Comparison of ENCODE assay signal across 14 mouse cellular contexts in genomic region chr7:77812052-77812903, GRCm38 (mm10).
DNase-seq lines count a peak whose midpoint lies in the region; ATAC-seq lines count a peak whose summit lies in the region.
"Had no signal": no experiment of that assay in that cellular context is flagged by ENCODE, and none has a peak within 500 bp of the region (broad histone marks: within the 10 kb centered on the region; RNA-seq: fewer than 3 reads in every experiment).

No protein-coding gene starts in this region.

- no peak overlapping the region for H3K9ac ChIP-seq in kidney, embryonic 15.5 days
- H3K9ac ChIP-seq: embryonic facial prominence, embryonic 15.5 days; lung, embryonic 15.5 days had no signal

- no peak overlapping the region for H3K27ac ChIP-seq in kidney, embryonic 15.5 days
- no peak overlapping the region for H3K27ac ChIP-seq in embryonic facial prominence, embryonic 10.5 days (replicated peaks)
- H3K27ac ChIP-seq: embryonic facial prominence, embryonic 15.5 days; lung, embryonic 15.5 days had no signal

- H3K4me3 ChIP-seq in kidney, embryonic 15.5 days (replicated peaks) = no peak overlapping the region
- H3K4me3 ChIP-seq in embryonic facial prominence, embryonic 10.5 days = no peak overlapping the region
- H3K4me3 ChIP-seq: embryonic facial prominence, embryonic 15.5 days; lung, embryonic 15.5 days; megakaryocyte, embryonic 14.5 days had no signal

- peak; percentile 92 for ATAC-seq in kidney, embryonic 15.5 days (replicated peaks; ENCODE audit: low FRiP score)

- H3K4me1 ChIP-seq in kidney, embryonic 15.5 days = no peaks in the 10 kb centered on the region
- 0 out of 2 replicates have a peak, but pooled peaks cover 3% of the 10 kb centered on the region for H3K4me1 ChIP-seq in embryonic facial prominence, embryonic 10.5 days
- H3K4me1 ChIP-seq: embryonic facial prominence, embryonic 15.5 days; lung, embryonic 15.5 days; megakaryocyte, embryonic 14.5 days had no signal

- H3K9me3 ChIP-seq in kidney, embryonic 15.5 days (replicated peaks) = no peaks in the 10 kb centered on the region
- H3K9me3 ChIP-seq in embryonic facial prominence, embryonic 10.5 days = no peaks in the 10 kb centered on the region
- H3K9me3 ChIP-seq: embryonic facial prominence, embryonic 15.5 days; lung, embryonic 15.5 days; megakaryocyte, embryonic 14.5 days had no signal

- no peak overlapping the region for H3K4me2 ChIP-seq in kidney, embryonic 15.5 days
- H3K4me2 ChIP-seq: embryonic facial prominence, embryonic 15.5 days; lung, embryonic 15.5 days had no signal

- 4% methylated on average over 2 of the region's 2 CpGs for WGBS in kidney, embryonic 15.5 days
- 20% methylated on average over 2 of the region's 2 CpGs for WGBS in embryonic facial prominence, embryonic 10.5 days

- H3K36me3 ChIP-seq in kidney, embryonic 15.5 days = no peaks in the 10 kb centered on the region
- H3K36me3 ChIP-seq in embryonic facial prominence, embryonic 10.5 days (replicated peaks) = no peaks in the 10 kb centered on the region
- H3K36me3 ChIP-seq: embryonic facial prominence, embryonic 15.5 days; lung, embryonic 15.5 days had no signal

- no peaks in the 10 kb centered on the region for H3K27me3 ChIP-seq in kidney, embryonic 15.5 days
- no peaks in the 10 kb centered on the region for H3K27me3 ChIP-seq in embryonic facial prominence, embryonic 10.5 days (replicated peaks; ENCODE audit: low read depth, poor library complexity, severe bottlenecking)
- H3K27me3 ChIP-seq: embryonic facial prominence, embryonic 15.5 days; lung, embryonic 15.5 days; megakaryocyte, embryonic 14.5 days had no signal

- no peak for DNase-seq in kidney, postnatal 25 days
- DNase-seq in R1 (ENCODE audit: low read depth, low spot score) (peak; percentile 67), adipocyte (ENCODE audit: low spot score) (no peak)
- DNase-seq in embryonic facial prominence, embryonic 10.5 days (ENCODE audit: low spot score) = peak; percentile 10
- peak; percentile 55 for DNase-seq in mesoderm, embryonic 11.5 days (ENCODE audit: low read depth, low spot score)
- no peak for DNase-seq in heart, postnatal 36 days
- DNase-seq in adrenal gland, adult 8-10 months = no peak
- DNase-seq: B cell, adult 2 months; cerebellum, adult 9-11 months; liver had no signal

- intact Hi-C loops in heart, postnatal 36 days (cut with DNase I) = no loop called here

Comparison
In these comparisons a context has a peak if more than half of its experiments do, and no peak if none do; other contexts are left out.
1. DNase-seq: peak in R1 (single experiment), embryonic facial prominence, embryonic 10.5 days (single experiment) and mesoderm, embryonic 11.5 days (single experiment); none in kidney, postnatal 25 days (0 of 2), heart, postnatal 36 days (0 of 2), adrenal gland, adult 8-10 months (single experiment) and adipocyte (single experiment).